Mouse (Mus musculus) embryonic facial prominence, embryonic 10.5 days (tissue): ENCODE measurements around the gene S1pr2. TPM values are rescaled to one million over a fixed set of nuclear protein-coding genes. Genes with fewer than 3 reads are reported as not detected.

Experiments used
- DNase-seq: peaks from one replicate; pipeline ENCODE4 v3.0.0-alpha.2; 2017; ENCODE audit warnings: low spot score
- H3K27ac ChIP-seq: fragments of 300-500 bp; sonication (generic); replicated peaks from 2 replicates; pipeline ENCODE4 v1.5.1; 2016; ENCODE audit warnings: mild to moderate bottlenecking
- H3K27me3 ChIP-seq: fragments of 300-500 bp; sonication (generic); replicated peaks from 2 replicates; pipeline ENCODE4 v1.6.1; 2016; ENCODE audit warnings: low read depth, mild to moderate bottlenecking; ENCODE audit not compliant: poor library complexity, severe bottlenecking
- H3K36me3 ChIP-seq: fragments of 300-500 bp; sonication (generic); replicated peaks from 2 replicates; pipeline ENCODE4 v1.6.1; 2016; ENCODE audit warnings: mild to moderate bottlenecking, moderate library complexity
- H3K4me1 ChIP-seq: fragments of 300-500 bp; sonication (generic); 2 replicates; pipeline ENCODE4 v1.6.1; 2016
- H3K4me3 ChIP-seq: fragments of 300-500 bp; sonication (generic); 2 replicates; pipeline ENCODE4 v1.5.1; 2016; ENCODE audit warnings: mild to moderate bottlenecking, moderate library complexity
- H3K9me3 ChIP-seq: fragments of 300-500 bp; sonication (generic); 2 replicates; pipeline ENCODE4 v1.6.1; 2016; ENCODE audit warnings: mild to moderate bottlenecking
- WGBS: fragments of 180-500 bp; shearing (Covaris S2); methylation state at CpG from one replicate; pipeline ENCODE4 v1.1.7; 2016; 5-methylcytosine and 5-hydroxymethylcytosine counted together
- polyA plus RNA-seq: library from polyadenylated mRNA; unstranded; fragments of >200 nt; fragmentation: Nextera tagmentation; extraction: Ambion mirVana; gene quantifications from 2 replicates; pipeline ENCODE4 v1.2.1, GENCODE M21; 2016

The S1pr2 gene
- polyA plus RNA-seq, 1 experiment from 2014 or later, result 42.8 TPM

DNA sequence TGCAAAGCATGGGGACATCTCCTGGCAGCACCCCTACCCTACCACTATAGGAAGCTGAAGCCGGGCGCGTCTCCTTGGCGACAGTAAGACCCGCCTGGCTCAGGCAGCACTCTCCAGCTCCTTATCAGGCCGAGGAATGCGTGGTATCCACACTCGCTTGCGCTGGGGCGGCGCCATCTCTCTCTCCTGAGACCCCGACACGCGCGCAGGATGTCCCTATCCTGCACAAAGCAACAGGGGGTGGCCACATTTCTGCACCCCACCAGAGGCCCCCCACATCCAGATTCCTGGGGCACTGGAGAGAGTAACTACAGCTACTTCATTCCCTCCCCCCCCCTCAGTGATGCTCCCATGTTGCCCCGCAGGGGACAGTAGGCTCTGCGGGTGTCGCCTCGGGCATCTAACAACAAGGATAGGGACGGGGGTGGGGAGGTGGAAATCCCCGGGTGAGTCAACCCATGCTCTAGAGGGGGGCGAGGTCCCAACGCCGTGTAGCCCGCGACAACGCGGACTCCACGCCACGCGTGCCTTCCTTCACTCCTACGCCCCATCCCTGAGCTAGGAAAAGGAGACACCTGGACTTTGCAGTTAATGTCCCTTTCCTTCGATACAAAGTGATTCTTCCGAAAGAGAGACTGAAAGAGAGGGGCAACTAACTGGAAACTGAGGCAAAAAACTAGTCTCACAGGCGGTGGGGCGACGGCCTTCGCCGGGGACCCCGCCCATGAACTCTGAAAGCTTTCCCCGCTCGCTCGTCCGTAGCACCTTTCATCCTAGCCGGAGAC, 958 bp downstream of the S1pr2 start:
- peak overlapping the region; percentile 98 for H3K27ac ChIP-seq
- H3K4me1 ChIP-seq, result peaks cover 80% of the 10 kb centered on the region
- WGBS, result 1% methylated on average over 45 of the region's 45 CpGs
- H3K4me3 ChIP-seq, result peak overlapping the region; percentile 93
- no peaks in the 10 kb centered on the region for H3K9me3 ChIP-seq
- peaks cover 7% of the 10 kb centered on the region; the same call in 1 of the 2 replicates for H3K36me3 ChIP-seq
- no peaks in the 10 kb centered on the region for H3K27me3 ChIP-seq
- DNase-seq, result peak; percentile 79

DNA sequence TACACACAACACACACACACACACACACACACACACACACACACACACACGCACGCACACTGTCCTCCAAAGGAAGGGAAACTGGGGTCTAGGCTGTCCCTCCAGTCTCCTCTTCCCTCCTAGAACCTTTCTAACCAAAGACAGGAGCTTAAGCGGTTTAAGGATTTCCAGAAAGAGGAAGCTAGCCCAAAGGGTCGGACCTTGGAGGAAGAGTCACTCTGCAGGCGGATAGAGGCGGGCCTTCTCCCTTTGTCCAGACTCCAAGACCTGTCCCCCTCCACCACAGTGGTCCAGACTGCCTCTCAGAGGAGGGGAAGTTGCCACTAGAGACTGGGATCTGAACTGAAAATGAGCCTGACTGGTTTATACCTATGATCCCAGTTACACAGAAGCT, 2.9 kb downstream of the S1pr2 start:
- no peak for DNase-seq
- Histone ChIP-seq H3K9me3 (no peaks in the 10 kb centered on the region), H3K27me3 (no peaks in the 10 kb centered on the region), H3K4me1 (peaks cover 72% of the 10 kb centered on the region), H3K4me3 (peak overlapping the region; percentile 53), H3K27ac (peak overlapping the region; percentile 88), H3K36me3 (peaks cover 22% of the 10 kb centered on the region)
- 38% methylated on average over 6 of the region's 6 CpGs for WGBS

DNA sequence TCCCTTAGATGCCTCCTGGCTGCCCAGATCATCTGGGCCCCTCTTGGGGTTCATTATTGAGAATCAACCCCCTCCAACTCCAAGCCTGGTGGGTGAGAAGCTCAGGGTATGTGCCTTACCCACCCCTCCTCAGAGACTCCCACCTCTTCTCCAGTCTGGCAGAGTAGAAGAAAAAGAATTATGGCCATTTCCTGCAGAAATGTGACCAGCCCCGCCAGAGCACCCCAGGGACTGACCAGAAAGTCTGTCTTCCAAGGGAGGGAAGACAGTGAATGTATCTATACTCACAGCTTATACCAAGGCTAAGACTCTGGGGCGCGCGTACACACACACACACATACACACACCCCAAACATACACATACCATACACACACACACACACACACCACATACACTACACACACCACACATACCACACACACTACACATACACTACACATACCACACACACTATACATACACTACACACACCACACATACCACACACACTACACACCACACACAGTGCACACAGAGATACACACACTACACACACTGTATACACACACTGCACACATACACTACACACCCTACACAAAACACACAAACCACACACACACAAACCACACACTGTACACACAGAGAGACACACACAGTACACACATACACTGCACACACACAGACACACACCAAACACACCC, 3.4 kb downstream of the S1pr2 start:
- no peak for DNase-seq
- Histone ChIP-seq H3K36me3 (peaks cover 28% of the 10 kb centered on the region), H3K4me3 (peak overlapping the region; percentile 53), H3K9me3 (no peaks in the 10 kb centered on the region), H3K4me1 (peaks cover 67% of the 10 kb centered on the region), H3K27me3 (no peaks in the 10 kb centered on the region), H3K27ac (peak overlapping the region; percentile 88)
- WGBS, result 77% methylated on average over 4 of the region's 4 CpGs

DNA sequence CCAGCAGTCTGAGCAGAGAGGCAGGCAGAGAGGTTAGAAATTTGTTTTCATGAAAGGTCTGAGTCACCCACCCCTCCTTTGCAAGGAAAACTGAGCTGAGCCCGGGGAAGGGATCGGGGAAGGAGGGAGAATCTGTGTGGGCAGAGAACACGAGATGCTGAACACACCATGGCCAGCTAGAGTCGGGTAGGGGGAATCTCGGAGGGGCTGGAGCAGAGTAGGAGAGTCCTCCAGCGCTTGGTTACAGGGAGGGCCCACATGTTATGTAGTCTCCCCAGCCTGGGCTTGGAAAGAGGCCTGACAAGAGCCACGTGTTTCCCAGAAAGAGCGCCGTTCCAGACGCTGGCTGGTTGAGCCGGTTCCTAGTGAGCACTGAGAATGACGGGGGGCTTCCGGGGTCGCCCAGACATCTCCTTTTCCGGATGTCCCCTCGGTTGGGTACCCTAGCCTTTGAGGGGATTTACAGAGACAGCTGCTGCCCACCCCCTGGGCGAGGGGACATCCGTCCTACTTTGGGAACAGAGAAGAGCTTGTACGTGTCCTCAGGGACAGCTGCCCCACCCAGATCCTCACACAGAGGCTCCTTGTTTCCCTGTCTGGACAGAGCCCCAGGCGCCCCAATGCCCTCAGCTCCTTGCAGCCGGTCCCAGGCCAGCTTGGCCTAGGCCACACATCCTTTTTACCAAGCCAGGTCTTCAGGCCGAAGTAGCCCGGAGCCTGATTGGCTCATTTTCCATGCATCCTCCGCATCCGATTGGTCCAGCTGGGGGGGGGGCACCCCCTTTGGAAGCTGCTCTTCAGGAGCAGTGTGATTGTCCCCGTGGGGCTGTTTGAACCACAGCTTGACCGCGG, 4.2 kb downstream of the S1pr2 start:
- no peaks in the 10 kb centered on the region for H3K27me3 ChIP-seq
- H3K4me3 ChIP-seq, result peak overlapping the region; percentile 53
- H3K27ac ChIP-seq, result peak overlapping the region; percentile 88
- H3K36me3 ChIP-seq, result peaks cover 36% of the 10 kb centered on the region
- 23% methylated on average over 28 of the region's 28 CpGs for WGBS
- peak; percentile 79 for DNase-seq
- peaks cover 64% of the 10 kb centered on the region for H3K4me1 ChIP-seq
- H3K9me3 ChIP-seq, result no peaks in the 10 kb centered on the region

DNA sequence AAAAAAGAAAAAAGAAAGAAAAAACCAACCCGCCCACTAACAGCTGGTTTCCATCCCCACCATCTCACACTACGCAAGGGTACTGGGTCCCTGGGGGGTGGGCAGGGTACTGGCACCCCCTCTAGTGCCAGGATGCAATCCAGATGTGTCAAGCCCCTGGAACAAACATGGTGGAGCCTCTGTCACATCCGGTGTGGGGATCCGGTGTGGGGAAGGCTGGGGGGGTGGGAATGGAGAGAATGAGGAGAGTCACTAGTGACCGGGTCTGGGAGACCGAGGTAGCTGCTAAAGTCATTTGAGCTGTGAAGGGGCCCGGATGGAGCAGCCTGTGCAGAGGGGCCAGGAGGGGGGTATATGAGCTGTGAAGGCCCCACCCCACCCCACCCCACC, 4.8 kb downstream of the S1pr2 start:
- H3K4me3 ChIP-seq, result peak overlapping the region; percentile 53
- no peaks in the 10 kb centered on the region for H3K27me3 ChIP-seq
- H3K4me1 ChIP-seq, result peaks cover 58% of the 10 kb centered on the region
- no peaks in the 10 kb centered on the region for H3K9me3 ChIP-seq
- H3K36me3 ChIP-seq, result peaks cover 42% of the 10 kb centered on the region
- H3K27ac ChIP-seq, result peak overlapping the region; percentile 88
- 45% methylated on average over 7 of the region's 7 CpGs for WGBS
- DNase-seq, result peak; percentile 52

DNA sequence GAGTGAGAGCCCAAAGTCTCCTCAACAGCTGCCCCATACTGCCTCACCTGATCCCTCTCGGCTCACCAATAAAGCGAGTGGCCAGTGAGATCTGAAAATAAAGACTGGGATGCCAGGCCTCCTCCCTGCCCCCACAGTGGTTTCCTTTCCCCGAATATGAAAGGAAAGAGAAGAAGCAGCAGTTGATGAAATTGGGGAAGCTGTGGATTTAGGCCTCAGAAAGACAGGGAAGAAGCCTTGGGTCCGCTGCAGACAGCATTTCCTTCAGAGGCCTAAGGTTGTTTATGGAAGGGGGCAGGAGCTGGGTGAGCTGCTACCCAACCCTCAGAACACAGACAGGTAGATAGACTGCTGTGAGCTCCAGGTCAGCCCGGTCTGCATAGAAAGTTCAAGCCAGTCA, 9.8 kb downstream of the S1pr2 start:
- Histone ChIP-seq H3K36me3 (peaks cover 79% of the 10 kb centered on the region), H3K9me3 (no peaks in the 10 kb centered on the region), H3K27me3 (no peaks in the 10 kb centered on the region), H3K27ac (no peak overlapping the region), H3K4me1 (peaks cover 9% of the 10 kb centered on the region), H3K4me3 (no peak overlapping the region)
- DNase-seq, result no peak
- 80% methylated on average over 5 of the region's 5 CpGs for WGBS

DNA sequence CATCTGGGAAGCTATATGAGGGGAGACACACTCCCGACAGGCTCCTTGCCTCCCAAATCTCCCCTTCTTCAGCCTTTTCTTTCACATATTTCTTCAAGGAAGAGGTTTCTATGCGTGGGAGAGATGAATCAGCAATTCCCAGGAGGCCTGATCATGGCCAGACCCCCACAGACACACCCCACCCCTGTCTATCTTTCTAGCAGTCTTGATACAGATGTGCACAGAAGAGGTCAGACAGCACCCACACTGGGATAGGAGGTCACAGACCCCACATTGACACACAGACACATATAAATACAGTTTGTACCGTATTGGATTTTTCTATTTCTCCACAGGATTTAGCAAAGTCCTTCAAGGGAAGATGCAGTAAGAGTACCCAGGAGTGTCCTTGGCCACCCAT, 10.6 kb downstream of the S1pr2 start:
- H3K4me1 ChIP-seq, result peaks cover 2% of the 10 kb centered on the region
- 86% methylated on average over 3 of the region's 3 CpGs for WGBS
- no peaks in the 10 kb centered on the region for H3K9me3 ChIP-seq
- DNase-seq, result no peak
- H3K27ac ChIP-seq, result no peak overlapping the region
- no peak overlapping the region; the same call in 1 of the 2 replicates for H3K4me3 ChIP-seq
- peaks cover 76% of the 10 kb centered on the region for H3K36me3 ChIP-seq
- no peaks in the 10 kb centered on the region for H3K27me3 ChIP-seq

DNA sequence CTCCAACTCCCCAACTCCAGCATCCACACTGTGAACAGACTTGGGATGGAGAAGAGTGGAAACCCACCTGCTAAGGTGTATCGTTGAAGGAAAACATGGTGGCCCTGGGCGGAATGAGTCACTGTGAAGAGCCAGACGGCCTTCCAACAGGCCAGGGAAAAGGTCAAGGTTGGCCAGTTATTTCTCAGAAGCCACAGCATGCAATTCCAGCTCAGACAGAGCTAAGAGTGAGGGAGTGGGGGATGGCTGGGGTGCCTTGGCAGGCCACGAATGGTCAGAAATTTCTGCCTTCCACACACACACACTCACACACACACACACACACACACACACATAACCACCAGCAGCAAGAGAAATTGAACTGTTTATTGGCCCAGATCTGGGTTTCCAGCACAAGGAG, 11.0 kb downstream of the S1pr2 start:
- Histone ChIP-seq H3K27me3 (no peaks in the 10 kb centered on the region), H3K36me3 (peaks cover 72% of the 10 kb centered on the region), H3K4me1 (no peaks in the 10 kb centered on the region), H3K4me3 (no peak overlapping the region; the same call in 1 of the 2 replicates), H3K27ac (no peak overlapping the region), H3K9me3 (no peaks in the 10 kb centered on the region)
- DNase-seq, result no peak
- WGBS, result 91% methylated on average over 4 of the region's 4 CpGs

DNA sequence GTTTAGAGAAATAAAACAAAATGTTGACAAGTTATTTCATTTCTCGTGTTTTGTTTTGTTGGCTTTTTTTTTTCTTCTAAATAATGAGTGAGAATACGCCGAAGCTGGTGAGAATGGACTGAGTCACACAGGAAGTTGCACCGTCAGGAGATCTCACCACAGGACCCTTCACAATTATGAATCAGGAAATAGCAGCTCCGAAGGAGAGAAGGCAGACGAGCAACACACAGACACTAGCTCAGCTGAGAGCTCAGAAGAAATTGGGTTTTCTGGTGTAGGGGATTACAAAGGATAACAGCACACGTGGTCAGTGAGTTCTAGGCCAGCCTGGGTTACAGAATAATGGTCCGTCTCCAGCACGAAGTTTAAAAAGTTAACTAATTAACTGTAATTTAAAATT, 15.0 kb downstream of the S1pr2 start:
- H3K4me3 ChIP-seq, result no peak overlapping the region
- WGBS, result 77% methylated on average over 9 of the region's 9 CpGs
- no peak overlapping the region for H3K27ac ChIP-seq
- no peaks in the 10 kb centered on the region for H3K4me1 ChIP-seq
- no peak for DNase-seq
- no peaks in the 10 kb centered on the region for H3K9me3 ChIP-seq
- peaks cover 35% of the 10 kb centered on the region for H3K36me3 ChIP-seq
- H3K27me3 ChIP-seq, result no peaks in the 10 kb centered on the region

DNA sequence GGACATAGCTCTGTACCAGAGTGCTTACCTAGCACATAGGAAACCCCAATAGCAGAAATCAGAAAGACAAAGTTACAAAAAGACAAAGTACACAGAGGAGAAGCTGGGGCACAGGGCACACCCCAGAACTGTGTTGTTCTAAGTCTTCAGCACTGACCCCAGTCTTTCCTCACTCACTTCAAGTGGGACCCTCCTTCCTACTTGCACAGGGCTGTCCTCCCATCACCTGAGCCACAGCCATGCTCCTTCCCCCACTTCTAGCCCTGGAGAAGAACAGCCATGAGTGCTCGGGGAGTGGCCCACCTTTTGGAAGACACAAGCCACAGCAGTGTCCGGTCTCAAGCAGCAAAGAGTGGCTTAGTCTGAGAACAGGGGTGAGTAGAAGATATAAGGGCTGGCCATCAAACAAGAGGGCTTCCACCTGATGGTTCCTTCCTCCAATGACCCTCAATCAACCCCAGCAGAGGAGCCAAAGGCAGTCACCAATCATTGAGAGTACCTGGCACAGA, 17.1 kb downstream of the S1pr2 start, which contains the start of gene Dnmt1:
Gene Dnmt1, minus strand, starts transcription at position 459 of the 509 bp plus-strand sequence.
- Histone ChIP-seq H3K4me3 (no peak within 1 kb of the TSS), H3K27ac (no peak within 1 kb of the TSS), H3K9me3 (no peaks in the 10 kb centered on the region), H3K36me3 (peaks cover 15% of the 10 kb centered on the region; the same call in 1 of the 2 replicates), H3K27me3 (no peaks in the 10 kb centered on the region), H3K4me1 (no peaks in the 10 kb centered on the region)
- WGBS, result 90% methylated on average over 2 of the region's 2 CpGs
- no peak for DNase-seq

DNA sequence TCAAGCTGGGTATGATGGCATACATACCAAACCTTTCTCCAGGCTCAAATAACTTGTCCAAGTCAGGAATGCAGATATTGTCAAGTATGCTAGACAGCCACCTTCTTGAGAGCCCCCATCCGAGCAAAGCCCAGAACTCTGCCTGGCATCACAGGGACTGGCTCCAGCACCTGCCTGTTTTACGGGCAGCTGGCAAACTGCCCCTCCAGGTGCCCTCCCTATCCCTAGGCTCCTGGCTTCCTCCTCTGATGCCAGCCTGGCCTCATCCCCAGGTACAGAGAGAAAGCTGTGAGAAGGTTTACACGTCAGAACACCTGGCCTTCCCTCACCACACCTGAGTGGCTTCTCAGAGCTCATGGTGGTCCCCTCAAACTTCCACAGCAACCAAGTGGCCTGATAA, 19.6 kb downstream of the S1pr2 start:
- H3K4me1 ChIP-seq, result peaks cover 8% of the 10 kb centered on the region
- DNase-seq, result no peak
- H3K36me3 ChIP-seq, result no peaks in the 10 kb centered on the region
- no peak overlapping the region for H3K27ac ChIP-seq
- H3K27me3 ChIP-seq, result no peaks in the 10 kb centered on the region
- H3K4me3 ChIP-seq, result no peak overlapping the region
- H3K9me3 ChIP-seq, result no peaks in the 10 kb centered on the region
- 84% methylated on average over 3 of the region's 3 CpGs for WGBS

DNA sequence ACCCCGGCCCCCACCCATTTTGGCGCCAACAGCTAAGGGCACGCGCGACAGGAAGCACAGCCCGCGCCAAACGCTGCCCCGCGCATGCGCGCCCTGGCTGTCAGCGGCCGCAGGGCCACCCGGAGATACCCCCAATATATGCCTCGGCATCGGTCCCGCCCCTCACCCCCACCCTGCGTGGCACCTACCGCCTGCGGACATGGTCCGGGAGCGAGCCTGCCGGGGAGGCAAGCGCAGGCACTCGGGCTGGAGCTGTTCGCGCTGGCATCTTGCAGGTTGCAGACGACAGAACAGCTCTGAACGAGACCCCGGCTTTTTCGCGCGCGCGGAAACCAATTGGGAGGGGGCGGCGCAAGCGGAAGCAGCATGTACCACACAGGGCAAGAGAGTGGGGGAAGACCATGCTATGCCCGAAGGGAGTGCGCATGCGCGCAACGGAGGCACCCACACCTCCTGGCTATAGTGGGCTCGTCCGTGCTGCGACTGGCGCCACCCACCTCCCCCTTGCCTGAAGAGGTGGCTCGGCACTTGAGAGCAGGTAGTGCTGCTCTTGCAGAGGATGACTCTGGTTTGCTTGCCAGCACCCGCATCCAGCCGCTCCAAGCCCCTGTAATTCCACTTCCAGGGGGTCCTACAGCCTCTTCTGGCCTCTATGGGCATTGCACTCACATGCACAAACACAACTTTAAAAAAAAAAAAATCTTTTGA, 23.9 kb downstream of the S1pr2 start:
- under 1% methylated on average over 51 of the region's 51 CpGs for WGBS
- H3K4me3 ChIP-seq, result peak overlapping the region; percentile 97
- H3K36me3 ChIP-seq, result peaks cover 30% of the 10 kb centered on the region
- no peaks in the 10 kb centered on the region for H3K27me3 ChIP-seq
- DNase-seq, result peak; percentile 99
- peak overlapping the region; percentile 93 for H3K27ac ChIP-seq
- H3K9me3 ChIP-seq, result no peaks in the 10 kb centered on the region
- H3K4me1 ChIP-seq, result peaks cover 32% of the 10 kb centered on the region
